Mouse (Mus musculus) hindbrain, embryonic 13.5 days (tissue): Measurements from ENCODE around the gene Aco2. TPM values are rescaled to one million over a fixed set of nuclear protein-coding genes. Genes with fewer than 3 reads are reported as not detected.
A peak's percentile ranks its signal among the peaks of the same experiment; 100 is the strongest.

ENCODE experiments used
- ATAC-seq: fragments of 200-750 bp; cut with Nextera tagmentation; 2 replicates; pipeline ENCODE4 v1.8.0; 2017; ENCODE audit warnings: moderate TSS enrichment; ENCODE audit not compliant: low FRiP score
- H3K27ac ChIP-seq: fragments of 300-500 bp; sonication (generic); 2 replicates; pipeline ENCODE4 v1.5.1; 2015; ENCODE audit warnings: inconsistent platforms, mild to moderate bottlenecking, moderate library complexity
- H3K27me3 ChIP-seq: fragments of 300-500 bp; sonication (generic); 2 replicates; pipeline ENCODE4 v1.6.1; 2015; ENCODE audit warnings: mild to moderate bottlenecking, inconsistent platforms
- H3K36me3 ChIP-seq: fragments of 300-500 bp; sonication (generic); 2 replicates; pipeline ENCODE4 v1.6.1; 2015; ENCODE audit warnings: mild to moderate bottlenecking, inconsistent platforms
- H3K4me1 ChIP-seq: fragments of 300-500 bp; sonication (generic); replicated peaks from 2 replicates; pipeline ENCODE4 v1.6.1; 2015; ENCODE audit warnings: inconsistent platforms
- H3K4me2 ChIP-seq: fragments of 300-500 bp; sonication (generic); 2 replicates; pipeline ENCODE4 v1.6.1; 2015; ENCODE audit warnings: inconsistent platforms, mild to moderate bottlenecking, moderate library complexity
- H3K4me3 ChIP-seq: fragments of 300-500 bp; sonication (generic); 2 replicates; pipeline ENCODE4 v1.5.1; 2015; ENCODE audit warnings: mild to moderate bottlenecking, inconsistent platforms
- H3K9ac ChIP-seq: fragments of 300-500 bp; sonication (generic); 2 replicates; pipeline ENCODE4 v1.6.1; 2015; ENCODE audit warnings: mild to moderate bottlenecking, inconsistent platforms
- H3K9me3 ChIP-seq: fragments of 300-500 bp; sonication (generic); 2 replicates; pipeline ENCODE4 v1.6.1; 2016; ENCODE audit warnings: inconsistent platforms
- WGBS: fragments of 180-500 bp; shearing (Covaris S2); methylation state at CpG from one replicate; pipeline ENCODE4 v1.1.7; 2015; 5-methylcytosine and 5-hydroxymethylcytosine counted together
- polyA plus RNA-seq: library from polyadenylated mRNA; unstranded; fragments of >200 nt; fragmentation: Nextera tagmentation; extraction: Ambion mirVana; gene quantifications from 2 replicates; pipeline ENCODE4 v1.2.1, GENCODE M21; 2015

The Aco2 gene
- polyA plus RNA-seq, 1 experiment from 2014 or later: 237 TPM

- Histone ChIP-seq H3K4me2 (no peak overlapping the region), H3K4me1 (no peaks in the 10 kb centered on the region), H3K36me3 (peaks cover 47% of the 10 kb centered on the region), H3K9me3 (no peaks in the 10 kb centered on the region), H3K27ac (no peak overlapping the region), H3K27me3 (no peaks in the 10 kb centered on the region), H3K9ac (no peak overlapping the region), H3K4me3 (no peak overlapping the region)
- WGBS: 46% methylated on average over 7 of the region's 7 CpGs
- ATAC-seq: no peak
Observed at GRCm38 (mm10) chr15:81848301-81848700, 23.8 kb upstream of the Aco2 start.

GRCm38 (mm10) chr15:81849104-81849503 lies 23.0 kb upstream of the Aco2 start:
- no peaks in the 10 kb centered on the region for H3K27me3 ChIP-seq
- H3K36me3 ChIP-seq: peaks cover 50% of the 10 kb centered on the region
- H3K4me1 ChIP-seq: no peaks in the 10 kb centered on the region
- H3K27ac ChIP-seq: no peak overlapping the region
- no peak for ATAC-seq
- 90% methylated on average over 9 of the region's 9 CpGs for WGBS
- no peak overlapping the region for H3K4me3 ChIP-seq
- H3K9ac ChIP-seq: no peak overlapping the region
- H3K9me3 ChIP-seq: no peaks in the 10 kb centered on the region
- no peak overlapping the region for H3K4me2 ChIP-seq

- H3K4me2 ChIP-seq: no peak overlapping the region
- no peak for ATAC-seq
- no peak overlapping the region for H3K4me3 ChIP-seq
- H3K27ac ChIP-seq: no peak overlapping the region
- H3K27me3 ChIP-seq: no peaks in the 10 kb centered on the region
- no peaks in the 10 kb centered on the region for H3K9me3 ChIP-seq
- peaks cover 10% of the 10 kb centered on the region for H3K4me1 ChIP-seq
- 88% methylated on average over 14 of the region's 14 CpGs for WGBS
- H3K36me3 ChIP-seq: peaks cover 51% of the 10 kb centered on the region
- H3K9ac ChIP-seq: no peak overlapping the region
Observed at GRCm38 (mm10) chr15:81850718-81851117, 21.4 kb upstream of the Aco2 start.

- no peaks in the 10 kb centered on the region for H3K27me3 ChIP-seq
- no peaks in the 10 kb centered on the region for H3K9me3 ChIP-seq
- H3K4me1 ChIP-seq: peaks cover 10% of the 10 kb centered on the region
- H3K36me3 ChIP-seq: peaks cover 51% of the 10 kb centered on the region
- no peak overlapping the region for H3K4me3 ChIP-seq
- H3K4me2 ChIP-seq: no peak overlapping the region
- ATAC-seq: no peak
- no peak overlapping the region for H3K27ac ChIP-seq
- no peak overlapping the region for H3K9ac ChIP-seq
- 97% methylated on average over 15 of the region's 15 CpGs for WGBS
Observed at GRCm38 (mm10) chr15:81851375-81851774, 20.7 kb upstream of the Aco2 start.

GRCm38 (mm10) chr15:81852411-81853000 lies 19.6 kb upstream of the Aco2 start:
- ATAC-seq: no peak
- peaks cover 21% of the 10 kb centered on the region for H3K4me1 ChIP-seq
- peaks cover 45% of the 10 kb centered on the region for H3K36me3 ChIP-seq
- H3K27me3 ChIP-seq: no peaks in the 10 kb centered on the region
- H3K9me3 ChIP-seq: no peaks in the 10 kb centered on the region
- 92% methylated on average over 9 of the region's 9 CpGs for WGBS
- H3K27ac ChIP-seq: no peak overlapping the region
- no peak overlapping the region for H3K9ac ChIP-seq
- no peak overlapping the region for H3K4me3 ChIP-seq
- H3K4me2 ChIP-seq: no peak overlapping the region

- no peak overlapping the region for H3K4me2 ChIP-seq
- H3K4me3 ChIP-seq: no peak overlapping the region
- WGBS: 95% methylated on average over 7 of the region's 7 CpGs
- H3K4me1 ChIP-seq: peaks cover 21% of the 10 kb centered on the region
- no peaks in the 10 kb centered on the region for H3K27me3 ChIP-seq
- H3K9ac ChIP-seq: no peak overlapping the region
- no peaks in the 10 kb centered on the region for H3K9me3 ChIP-seq
- no peak for ATAC-seq
- H3K27ac ChIP-seq: no peak overlapping the region
- H3K36me3 ChIP-seq: peaks cover 40% of the 10 kb centered on the region
Observed at GRCm38 (mm10) chr15:81853081-81853480, 19.0 kb upstream of the Aco2 start.

GRCm38 (mm10) chr15:81856030-81856790 lies 15.9 kb upstream of the Aco2 start:
- Histone ChIP-seq H3K4me1 (peaks cover 38% of the 10 kb centered on the region), H3K27me3 (no peaks in the 10 kb centered on the region), H3K36me3 (peaks cover 16% of the 10 kb centered on the region), H3K27ac (peak overlapping the region; percentile 95), H3K4me3 (peak overlapping the region; percentile 92), H3K9ac (peak overlapping the region; percentile 88), H3K4me2 (peak overlapping the region; percentile 95), H3K9me3 (no peaks in the 10 kb centered on the region)
- under 1% methylated on average over 28 of the region's 28 CpGs for WGBS
- peak; percentile 88 for ATAC-seq

- H3K27ac ChIP-seq: peak overlapping the region; percentile 95
- peak overlapping the region; percentile 92 for H3K4me3 ChIP-seq
- 0 out of 2 replicates have a peak, but pooled peaks cover 6% of the 10 kb centered on the region for H3K36me3 ChIP-seq
- ATAC-seq: no peak
- H3K4me2 ChIP-seq: peak overlapping the region; percentile 95
- H3K4me1 ChIP-seq: peaks cover 38% of the 10 kb centered on the region
- 2% methylated on average over 14 of the region's 14 CpGs for WGBS
- H3K9me3 ChIP-seq: no peaks in the 10 kb centered on the region
- H3K9ac ChIP-seq: peak overlapping the region; percentile 88
- H3K27me3 ChIP-seq: no peaks in the 10 kb centered on the region
Observed at GRCm38 (mm10) chr15:81856938-81857723, 15.0 kb upstream of the Aco2 start.

- no peak for ATAC-seq
Observed at GRCm38 (mm10) chr15:81857724-81858116, 14.4 kb upstream of the Aco2 start.

GRCm38 (mm10) chr15:81858138-81858516 lies 14.0 kb upstream of the Aco2 start:
- 0 out of 2 replicates have a peak, but pooled peaks have one; percentile 21 for ATAC-seq
- Histone ChIP-seq H3K27me3 (no peaks in the 10 kb centered on the region), H3K27ac (peak overlapping the region; percentile 95), H3K4me2 (peak overlapping the region; percentile 95), H3K4me1 (peaks cover 38% of the 10 kb centered on the region), H3K9me3 (no peaks in the 10 kb centered on the region), H3K4me3 (peak overlapping the region; percentile 92), H3K9ac (peak overlapping the region; percentile 88), H3K36me3 (0 out of 2 replicates have a peak, but pooled peaks cover 4% of the 10 kb centered on the region)
- WGBS: 0% methylated on average over 23 of the region's 23 CpGs

More at GRCm38 (mm10) chr15:81857724-81858116, 14.4 kb upstream of the Aco2 start:
- Histone ChIP-seq H3K27me3 (no peaks in the 10 kb centered on the region), H3K9ac (peak overlapping the region; percentile 88), H3K36me3 (0 out of 2 replicates have a peak, but pooled peaks cover 4% of the 10 kb centered on the region), H3K4me2 (peak overlapping the region; percentile 95), H3K9me3 (no peaks in the 10 kb centered on the region), H3K4me1 (peaks cover 38% of the 10 kb centered on the region), H3K27ac (peak overlapping the region; percentile 95), H3K4me3 (peak overlapping the region; percentile 92)
- WGBS: under 1% methylated on average over 33 of the region's 33 CpGs

- no peaks in the 10 kb centered on the region for H3K9me3 ChIP-seq
- H3K4me2 ChIP-seq: peak within 1 kb of the TSS; percentile 95
- H3K4me3 ChIP-seq: peak within 1 kb of the TSS; percentile 92
- H3K27me3 ChIP-seq: no peaks in the 10 kb centered on the region
- peak within 1 kb of the TSS; percentile 95 for H3K27ac ChIP-seq
- WGBS: under 1% methylated on average over 44 of the region's 44 CpGs
- H3K4me1 ChIP-seq: peaks cover 38% of the 10 kb centered on the region
- peaks cover 6% of the 10 kb centered on the region; the same call in 1 of the 2 replicates for H3K36me3 ChIP-seq
- H3K9ac ChIP-seq: peak within 1 kb of the TSS; percentile 88
- ATAC-seq: peak; percentile 3; the same call in 1 of the 2 replicates
Observed at GRCm38 (mm10) chr15:81858517-81859329, 13.4 kb upstream of the Aco2 start, which contains the start of gene Tob2. Gene Tob2, minus strand, starts transcription at chr15:81858796.
